Mouse (Mus musculus) heart, postnatal 4 days (tissue): ENCODE data around the gene Shroom3. TPM values are rescaled to one million over a fixed set of nuclear protein-coding genes. Genes with fewer than 3 reads are reported as not detected.

Experiments
- DNase-seq: peaks from one replicate; pipeline ENCODE4 v3.0.0; 2021
- total RNA-seq, 2 experiments: library from RNA; stranded (reverse); gene quantifications; 2 replicates each; pipeline ENCODE4 v1.2.3; 2021

The Shroom3 gene
- total RNA-seq, 2 experiments from 2014 or later, result 58.1 to 71.7 TPM

DNA sequence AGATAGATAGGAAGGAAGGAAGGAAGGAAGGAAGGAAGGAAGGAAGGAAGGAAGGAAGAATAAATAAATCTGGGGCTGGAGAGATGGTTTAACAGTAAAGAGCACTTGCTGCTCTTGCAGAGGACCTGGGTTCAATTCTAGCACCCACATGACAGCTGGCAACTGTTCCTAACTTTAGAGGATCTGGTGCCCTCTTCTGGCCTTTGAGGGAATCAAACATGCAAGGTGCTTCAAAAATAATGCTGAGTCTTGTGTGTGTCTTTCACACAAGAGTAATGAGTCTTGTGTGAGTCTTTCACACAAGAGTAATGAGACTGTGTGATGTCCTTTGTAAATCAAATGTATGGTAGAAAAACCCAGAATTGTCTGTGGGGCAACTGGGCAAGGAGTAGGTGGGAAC, 299.4 kb downstream of the Shroom3 start:
- DNase-seq, result peak; percentile 27

DNA sequence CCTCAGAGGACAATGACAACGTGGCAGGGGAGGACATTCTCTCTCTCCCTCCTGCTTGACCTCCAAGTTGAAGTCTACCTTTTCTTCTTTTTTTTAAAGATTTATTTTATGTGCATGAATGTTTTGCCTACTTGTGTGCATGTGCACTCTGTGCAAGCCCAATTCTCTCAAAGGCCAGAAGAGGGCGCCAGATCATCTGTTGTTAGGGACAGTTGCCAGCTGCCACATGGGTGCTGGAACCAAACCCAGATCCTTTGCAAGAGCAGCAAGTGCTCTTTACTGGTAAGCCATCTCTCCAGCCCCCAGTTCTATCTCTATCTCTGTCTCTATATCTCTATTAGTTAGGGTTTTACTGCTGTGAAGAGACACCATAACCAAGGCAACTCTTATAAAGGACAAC, 300.7 kb downstream of the Shroom3 start:
- no peak for DNase-seq

DNA sequence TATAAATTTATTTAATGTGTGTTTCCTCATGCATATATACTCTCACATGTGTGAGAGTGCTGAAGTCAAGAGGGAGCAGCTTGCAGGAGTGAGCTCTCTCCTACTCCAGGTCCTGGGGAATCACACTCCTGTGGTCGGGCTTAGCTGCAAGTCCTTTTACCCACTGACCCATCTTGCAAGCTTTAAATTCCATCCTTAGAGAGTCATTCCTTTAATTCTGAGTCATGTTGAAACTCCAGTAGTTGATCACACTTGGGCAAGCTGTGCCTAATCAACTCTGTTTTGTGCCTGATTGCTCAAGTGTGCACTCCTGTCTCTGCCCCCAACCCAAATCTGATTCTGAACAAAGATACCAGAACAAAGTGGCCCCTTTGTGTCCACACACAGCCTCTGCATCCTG, 301.5 kb downstream of the Shroom3 start:
- no peak for DNase-seq

DNA sequence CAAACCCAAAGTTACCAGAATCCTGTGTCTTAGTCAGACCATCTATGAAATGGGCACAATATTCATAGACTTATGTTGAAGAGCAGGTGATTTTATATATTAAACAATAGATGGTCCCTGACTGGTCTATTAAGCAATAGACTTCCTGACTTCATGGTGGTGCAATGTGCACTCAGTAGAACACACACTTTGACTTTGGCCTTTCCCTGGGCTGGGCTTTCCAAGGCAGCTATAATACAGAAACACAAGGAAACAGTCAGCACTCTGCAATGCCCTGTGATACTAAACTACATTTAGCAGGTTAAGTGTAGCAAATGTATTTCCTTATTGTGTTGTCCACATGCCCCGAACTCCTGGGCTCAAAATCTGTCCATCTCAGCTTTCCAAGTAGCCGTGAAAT, 302.2 kb downstream of the Shroom3 start:
- no peak for DNase-seq

DNA sequence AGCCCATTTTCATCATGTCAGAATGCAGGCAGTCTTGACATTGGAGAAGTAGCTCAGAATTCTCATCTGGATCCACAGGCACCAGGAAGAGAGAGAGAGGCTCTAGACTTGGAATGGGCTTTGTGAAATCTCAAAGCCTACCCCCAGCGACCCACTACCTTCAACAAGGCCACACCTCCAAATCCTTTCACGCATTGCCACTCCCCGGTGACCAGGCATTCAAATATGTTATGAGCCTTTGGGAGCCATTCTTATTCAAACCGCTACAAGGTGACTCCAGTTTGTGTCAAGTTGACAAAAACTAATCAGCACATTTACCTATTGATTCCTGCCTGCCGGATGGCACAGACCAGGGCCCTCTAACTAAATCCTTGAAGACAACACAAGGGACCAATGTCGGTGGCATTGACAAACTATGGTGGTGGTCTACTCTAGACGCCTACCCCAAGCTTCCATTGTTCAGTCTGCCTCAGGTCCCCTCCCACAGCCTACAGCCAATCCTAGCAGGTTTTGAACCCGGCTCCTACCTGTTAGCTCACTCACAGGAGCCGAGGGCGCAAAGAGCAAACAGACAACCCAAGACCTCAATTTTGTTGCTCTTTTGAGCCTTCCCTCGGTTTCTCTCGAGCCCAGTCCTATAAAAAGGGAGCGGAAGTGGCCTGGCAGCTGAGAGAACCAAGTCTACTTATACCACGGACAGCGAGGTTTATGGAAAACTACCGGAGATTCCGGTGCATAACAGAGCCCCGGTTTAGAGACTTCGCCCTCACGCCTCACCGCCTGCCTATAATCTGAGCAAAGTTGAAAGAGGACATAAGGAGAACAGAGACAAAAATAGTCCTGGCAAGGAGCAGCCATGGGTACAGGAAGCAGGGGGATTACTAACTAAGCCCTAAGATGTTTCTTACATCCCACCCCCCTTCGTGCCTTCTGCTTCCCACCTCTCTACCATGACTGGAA, 303.7 kb downstream of the Shroom3 start:
- no peak for DNase-seq

DNA sequence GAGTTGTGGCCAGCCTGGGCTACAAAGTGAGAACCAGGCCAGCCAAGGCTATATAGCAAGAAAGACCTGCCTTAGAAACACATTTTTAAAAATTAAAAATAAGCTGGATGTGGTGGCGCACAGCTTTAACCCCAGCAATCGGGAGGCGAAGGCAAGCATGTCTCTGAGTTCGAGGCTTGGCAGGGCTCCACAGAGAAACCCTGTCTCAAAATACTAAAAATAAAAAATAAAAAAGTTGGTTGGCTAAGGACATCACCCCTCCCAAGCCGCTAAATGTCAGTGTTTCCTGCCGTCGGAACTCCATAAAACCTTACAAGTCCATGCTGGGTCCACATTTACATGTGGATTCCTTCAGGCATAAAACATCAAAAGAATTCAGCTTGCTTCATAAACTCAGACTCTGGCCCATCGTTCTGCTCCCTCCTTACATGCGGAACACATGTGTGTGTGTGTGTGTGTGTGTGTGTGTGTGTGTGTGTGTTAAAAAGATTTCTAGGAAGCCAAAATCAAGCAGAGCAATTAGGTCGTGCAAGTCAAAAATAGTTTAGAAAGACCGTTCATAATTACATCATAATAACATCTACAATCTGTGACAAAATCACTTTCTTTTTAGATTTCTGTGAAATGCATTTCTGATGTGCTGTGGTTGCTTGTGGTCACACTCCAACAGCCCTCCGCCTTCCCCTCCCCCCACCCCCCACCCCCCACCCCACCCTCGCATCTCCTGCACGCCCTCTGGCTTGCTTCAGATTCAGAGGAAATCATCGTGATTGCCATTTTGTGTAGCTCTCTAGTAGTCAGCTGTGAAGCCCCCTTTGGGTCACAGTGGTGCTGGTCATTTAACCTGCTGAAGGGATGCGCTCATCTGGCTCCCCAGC, 304.9 kb downstream of the Shroom3 start:
- no peak for DNase-seq

DNA sequence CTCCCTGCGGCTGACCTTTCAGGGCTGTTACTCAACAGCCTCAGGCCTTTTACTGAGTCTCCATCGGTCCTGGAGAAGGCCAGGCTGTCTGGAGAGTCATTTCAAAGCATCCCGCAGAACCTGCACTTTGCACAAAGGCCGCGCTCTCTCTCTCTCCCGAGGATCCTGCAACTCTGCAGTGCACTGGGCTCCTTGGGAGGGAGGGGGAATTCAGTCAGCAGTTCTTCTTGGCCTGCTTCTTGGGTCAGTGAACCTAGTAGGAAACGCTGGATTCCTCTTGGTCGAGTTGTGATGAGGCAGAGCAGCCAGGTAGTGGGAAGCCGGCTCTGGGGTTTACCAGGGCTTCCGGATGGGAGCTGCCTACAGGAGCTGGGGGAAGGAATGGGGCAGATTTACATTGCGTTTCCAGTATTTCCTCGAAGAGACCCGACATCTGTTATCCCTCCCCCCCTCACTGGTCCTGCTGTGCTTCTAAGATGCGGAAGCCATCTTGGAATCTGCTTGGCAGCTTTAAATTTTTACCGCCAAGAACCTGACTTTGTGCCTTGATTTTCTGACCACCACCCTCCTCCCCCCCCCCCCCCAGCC, 305.6 kb downstream of the Shroom3 start:
- DNase-seq, result no peak

DNA sequence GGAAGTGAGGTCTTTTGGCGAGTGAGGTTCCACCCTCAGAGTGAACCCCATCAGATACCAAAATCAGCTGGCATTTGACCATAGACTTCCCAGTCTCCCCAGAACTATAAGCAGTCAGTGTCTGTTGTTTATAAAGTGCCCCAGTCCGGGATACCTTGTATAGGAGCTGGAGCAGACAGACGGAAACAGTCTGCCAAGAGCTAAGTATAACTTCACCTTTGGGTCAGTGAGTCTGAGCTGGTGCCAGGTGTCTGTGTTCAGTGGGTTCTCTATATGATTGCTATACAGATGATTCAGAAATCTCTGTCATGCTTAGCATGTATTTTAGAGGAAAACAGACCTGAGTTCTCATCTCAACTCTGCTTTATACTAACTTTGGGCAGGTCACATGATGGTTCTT, 308.9 kb downstream of the Shroom3 start:
- DNase-seq, result peak; percentile 41

DNA sequence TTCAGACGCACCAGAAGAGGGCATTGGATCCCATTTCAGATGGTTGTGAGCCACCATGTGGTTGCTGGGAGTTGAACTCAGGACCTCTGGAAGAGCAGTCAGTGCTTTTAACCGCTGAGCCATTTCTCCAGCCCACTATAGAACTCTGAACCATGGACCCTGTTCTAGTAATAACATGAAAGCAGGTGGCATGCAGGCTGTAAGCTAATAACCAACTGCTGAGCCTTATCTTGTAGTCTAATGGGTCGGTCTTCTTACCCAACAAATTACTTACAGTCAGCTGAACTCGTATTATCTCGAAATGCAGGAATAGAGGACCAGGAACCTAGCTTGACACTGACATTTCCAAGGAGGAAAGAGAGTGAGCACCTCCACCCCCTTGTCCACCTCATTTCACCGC, 311.1 kb downstream of the Shroom3 start:
- DNase-seq, result no peak

DNA sequence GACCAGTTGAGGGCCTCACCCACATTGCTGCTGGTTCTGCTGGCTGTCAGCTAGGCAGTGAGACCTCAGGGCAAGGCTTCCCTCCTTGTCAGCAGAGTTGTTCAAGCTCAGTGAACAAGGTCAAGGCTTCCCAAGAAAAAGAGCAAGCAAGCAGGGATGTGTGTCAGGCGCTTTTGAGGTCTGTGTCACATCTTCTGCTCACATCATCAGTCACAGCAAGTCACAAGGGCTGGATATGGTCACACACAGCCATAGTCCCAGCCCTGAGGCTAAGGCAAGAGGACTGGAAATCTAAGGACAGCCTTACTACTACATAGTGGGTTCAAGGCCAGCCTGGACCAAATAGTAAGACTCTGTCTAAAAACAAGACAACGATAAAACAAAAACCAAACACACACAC, 311.6 kb downstream of the Shroom3 start:
- DNase-seq, result no peak

DNA sequence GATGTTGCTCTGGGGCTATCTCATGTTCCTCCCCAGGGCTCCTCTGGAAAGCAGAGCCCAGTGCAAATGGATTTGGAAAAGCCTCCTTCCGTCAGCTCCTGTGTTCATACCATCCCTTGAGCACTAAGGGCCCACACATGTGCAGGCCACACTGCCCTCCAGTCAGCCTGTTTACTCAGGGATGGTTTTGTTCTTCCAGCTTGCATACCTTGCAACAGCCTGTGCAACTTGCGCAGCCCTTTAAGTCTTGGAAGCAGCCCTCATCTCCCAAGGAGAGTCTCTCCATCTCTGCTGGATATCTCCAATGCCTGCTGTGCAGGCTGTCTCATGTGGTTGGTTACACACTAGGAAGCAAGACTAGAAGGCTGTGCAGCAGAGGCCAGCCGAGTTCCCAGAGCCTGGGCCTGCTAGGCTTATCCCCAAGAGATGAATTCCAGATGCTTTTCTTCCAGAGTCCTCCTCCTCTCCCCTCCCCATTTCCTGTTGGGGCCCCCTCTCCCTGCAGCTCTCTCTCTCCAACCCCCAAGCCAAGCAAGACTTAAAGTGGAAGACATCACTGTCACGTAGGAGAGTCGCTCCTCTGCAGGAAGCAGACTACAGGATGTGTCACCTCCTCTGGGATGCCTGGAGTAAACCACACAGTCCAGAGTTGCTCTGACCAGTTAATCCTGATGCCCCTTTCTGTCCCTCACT, 314.3 kb downstream of the Shroom3 start:
- peak; percentile 66 for DNase-seq

DNA sequence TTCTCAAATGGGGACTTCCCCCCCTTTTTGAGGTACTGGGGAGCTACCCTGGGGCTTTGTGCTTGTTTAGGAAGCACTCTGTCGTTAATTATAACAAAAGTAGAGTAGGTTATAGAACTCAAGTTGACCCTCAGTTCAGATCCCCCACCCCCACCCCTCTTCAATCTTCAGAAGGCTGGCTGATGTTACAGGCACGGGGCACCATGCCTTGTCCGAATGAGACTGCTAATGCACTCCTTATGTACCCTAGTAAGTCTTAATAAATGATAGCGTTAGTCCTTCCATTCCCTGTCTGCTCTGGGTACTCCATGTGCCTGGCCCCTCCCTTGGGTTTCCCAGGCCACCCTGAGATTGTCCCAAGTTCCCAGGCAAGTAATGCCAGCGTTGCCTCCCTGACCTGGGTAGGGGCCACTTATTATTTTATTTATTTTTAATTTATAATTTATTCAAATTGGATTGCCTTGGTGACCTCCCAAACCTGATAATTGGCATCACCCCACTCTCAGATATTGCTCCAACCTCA, 315.3 kb downstream of the Shroom3 start:
- no peak for DNase-seq

DNA sequence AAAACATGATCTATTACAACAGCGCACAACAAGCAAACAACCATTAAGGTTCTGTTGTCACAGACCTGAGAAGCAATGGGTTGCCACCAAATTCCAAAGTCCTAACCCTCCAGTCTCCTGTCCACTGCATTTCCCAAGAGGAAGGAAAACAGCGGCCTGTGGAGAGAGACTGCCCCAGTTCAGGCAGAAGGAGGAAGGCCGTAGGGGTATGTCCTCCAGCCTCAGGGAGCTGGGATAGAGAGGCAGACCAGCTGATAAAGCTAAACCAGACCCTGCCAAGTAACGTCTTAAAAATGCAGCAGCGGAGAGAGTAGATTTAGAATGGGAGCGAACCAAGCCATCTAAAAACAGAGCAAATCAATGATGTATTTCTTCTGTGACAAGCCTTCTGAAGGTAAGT, 316.8 kb downstream of the Shroom3 start:
- no peak for DNase-seq

DNA sequence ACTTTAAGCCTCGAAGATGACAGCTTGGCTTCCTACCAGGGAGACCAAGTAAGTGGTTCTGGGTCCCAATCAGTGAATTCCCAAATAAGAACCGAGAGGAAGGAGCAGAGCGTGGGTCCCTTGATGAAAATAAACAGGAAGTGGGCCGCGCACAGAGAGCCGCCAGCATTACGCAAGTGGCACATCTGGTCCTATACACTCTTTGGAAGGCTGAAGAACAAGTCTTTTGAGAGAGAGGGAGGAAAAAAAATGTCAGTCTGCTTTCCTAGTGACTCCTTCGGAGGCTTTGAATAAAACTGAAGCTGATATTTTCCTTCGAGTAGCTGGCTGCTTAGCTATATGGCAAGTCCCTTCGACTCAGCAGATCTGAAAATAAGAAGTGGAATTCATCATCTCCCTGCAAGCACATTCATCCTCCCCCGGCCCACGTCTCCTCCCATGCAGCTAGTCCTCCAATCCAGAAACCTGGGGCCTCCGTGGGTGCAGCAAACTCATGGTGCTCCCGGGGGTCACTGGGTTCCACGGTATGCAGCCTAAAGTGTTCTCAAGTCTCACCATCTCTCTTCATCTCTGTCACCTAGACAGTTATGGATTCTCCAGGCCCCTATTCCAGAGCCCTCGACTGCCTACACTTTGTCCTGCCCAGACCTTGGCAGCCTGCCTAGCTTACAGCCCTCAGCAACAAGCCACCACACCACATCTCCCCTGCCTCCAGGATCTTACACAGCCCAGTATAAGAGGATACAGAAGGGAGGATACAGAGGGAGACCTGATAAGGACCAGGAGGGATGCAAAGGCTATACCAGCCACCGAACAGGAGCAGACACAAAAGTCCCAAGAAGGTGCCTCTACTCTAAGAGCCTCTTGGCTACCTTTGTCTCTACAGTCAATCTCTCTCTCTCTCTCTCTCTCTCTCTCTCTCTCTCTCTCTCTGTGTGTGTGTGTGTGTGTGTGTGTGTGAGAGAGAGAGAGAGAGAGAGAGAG, 317.8 kb downstream of the Shroom3 start:
- peak; percentile 76 for DNase-seq

DNA sequence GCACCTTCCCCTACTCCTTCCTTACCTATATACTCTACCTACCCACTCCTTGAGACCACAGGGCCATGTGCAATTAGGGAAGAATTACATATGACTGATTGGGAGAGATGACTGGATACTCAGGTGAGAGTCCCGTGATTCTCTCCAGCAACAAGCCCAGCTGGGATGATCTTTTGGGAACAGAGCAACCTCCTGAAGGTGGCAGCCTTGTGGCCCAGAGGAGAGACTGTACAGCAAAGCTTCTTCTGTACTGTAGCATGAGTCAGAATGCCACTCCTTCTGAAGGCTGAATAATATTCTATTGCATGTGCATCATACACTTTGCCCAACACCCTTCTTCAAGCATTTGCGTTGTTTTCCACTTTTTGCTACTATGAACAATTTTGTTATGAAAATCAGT, 319.4 kb downstream of the Shroom3 start:
- DNase-seq, result no peak

DNA sequence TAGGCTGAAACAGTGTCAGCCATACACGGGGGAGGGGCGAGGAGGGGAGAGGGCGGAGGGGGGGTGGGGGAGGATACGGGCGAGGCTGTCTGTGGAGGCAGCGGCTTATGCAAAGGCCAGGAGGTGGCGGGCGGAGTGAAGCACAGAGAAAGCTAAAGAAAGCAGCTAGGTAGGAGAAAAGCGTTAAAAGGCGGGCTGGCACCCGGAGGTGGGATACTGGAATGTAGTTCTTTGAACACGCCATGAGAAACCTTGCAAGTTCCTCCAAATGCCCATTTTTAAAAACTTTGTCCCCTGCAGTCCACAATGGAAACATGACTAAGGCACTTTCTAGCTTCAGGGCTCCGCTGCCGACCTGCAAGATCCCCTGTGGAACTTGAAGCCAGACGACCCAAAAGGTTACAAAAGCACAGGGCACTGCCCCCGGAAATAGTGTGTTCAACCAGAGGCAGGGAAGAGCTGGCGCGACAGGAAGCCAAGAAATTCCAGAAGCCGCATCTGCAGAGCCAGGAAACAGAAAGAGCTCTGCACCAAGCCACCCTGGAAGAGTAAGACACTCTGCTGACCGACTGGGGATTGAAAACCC, 322.1 kb downstream of the Shroom3 start:
- peak; percentile 57 for DNase-seq

DNA sequence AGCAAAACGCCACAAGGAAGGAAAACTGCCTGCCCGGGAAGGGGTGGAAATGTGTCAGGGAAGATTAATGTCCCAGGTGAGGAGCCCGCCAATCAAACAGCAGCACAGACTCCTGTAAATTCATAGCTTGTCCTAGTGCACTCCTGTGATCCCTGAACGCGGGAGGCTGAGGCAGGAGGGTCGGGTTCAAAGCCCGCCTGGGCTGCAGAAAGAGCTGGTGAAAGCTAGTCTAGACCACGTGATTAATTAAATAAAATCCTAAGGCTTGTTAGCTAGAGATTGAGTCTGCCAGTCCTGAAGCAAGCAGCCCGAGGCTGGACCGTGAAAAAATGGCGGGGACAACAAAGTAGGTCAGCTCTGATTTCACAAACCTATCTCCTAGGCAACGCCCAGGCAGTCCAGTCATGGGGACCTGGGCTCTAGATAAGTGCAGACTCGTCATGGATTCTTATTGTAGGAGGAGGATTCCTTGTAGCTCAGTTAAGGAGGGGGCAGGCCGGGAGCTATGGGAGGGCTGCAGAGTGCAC, 322.6 kb downstream of the Shroom3 start:
- DNase-seq, result peak; percentile 36

DNA sequence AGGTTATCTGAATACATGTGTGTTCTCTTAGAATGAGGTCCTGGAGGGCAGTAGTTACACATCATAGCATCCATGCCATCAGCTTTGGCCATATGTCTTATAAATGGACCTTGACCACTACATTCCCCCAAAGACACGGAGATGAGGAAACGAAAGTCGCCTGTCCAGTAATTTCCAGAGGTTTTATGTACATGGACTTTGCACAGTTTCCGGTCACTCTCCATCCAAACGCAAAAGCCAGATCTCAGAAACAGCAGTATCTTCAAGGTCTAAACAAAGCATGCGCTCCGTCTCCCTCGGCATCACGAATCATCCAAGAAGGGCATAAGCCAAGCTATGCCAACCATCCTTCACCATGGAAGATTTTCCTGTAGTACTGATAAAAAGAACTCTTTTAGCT, 325.0 kb downstream of the Shroom3 start:
- DNase-seq, result no peak
